Mouse (Mus musculus) lung, adult 2 months (tissue): Measurements from ENCODE around the gene Mpped1.

Experiments used
- CTCF ChIP-seq: fragments of 200-500 bp; IDR thresholded peaks from 2 replicates; pipeline ENCODE4 v1.5.1; 2011; ENCODE audit warnings: mild to moderate bottlenecking, low read length, control low read depth; ENCODE audit not compliant: insufficient read depth
- POLR2A ChIP-seq: fragments of 200-500 bp; IDR thresholded peaks from 2 replicates; pipeline ENCODE4 v1.6.1; 2011; ENCODE audit warnings: low read depth, mild to moderate bottlenecking, control low read depth, low read length, borderline replicate concordance; ENCODE audit errors: extremely low read depth

DNA sequence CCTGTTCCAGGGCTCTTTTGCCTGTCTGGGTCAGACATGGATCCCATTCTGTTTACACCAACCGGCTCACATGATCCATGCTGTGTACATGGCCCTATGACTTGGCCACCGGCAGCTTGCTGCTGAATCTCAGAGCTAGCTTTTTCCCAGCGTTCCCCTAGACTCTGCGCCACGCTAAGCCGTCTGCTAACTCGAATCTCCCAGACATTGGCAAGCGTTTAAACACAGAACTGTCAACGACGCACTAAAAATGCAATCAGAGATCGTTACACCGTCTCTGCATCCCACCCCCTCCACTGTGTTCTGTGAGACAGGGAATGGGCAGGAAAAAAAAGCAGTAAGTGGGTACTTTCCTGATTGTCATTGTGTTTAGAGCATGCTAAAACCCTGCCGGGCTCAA is 50.0 kb downstream of the Mpped1 start:
- no peak for TF ChIP-seq CTCF
- TF ChIP-seq POLR2A, result no peak
